Mouse (Mus musculus): Measurements from ENCODE around the gene Bin2.

DNA sequence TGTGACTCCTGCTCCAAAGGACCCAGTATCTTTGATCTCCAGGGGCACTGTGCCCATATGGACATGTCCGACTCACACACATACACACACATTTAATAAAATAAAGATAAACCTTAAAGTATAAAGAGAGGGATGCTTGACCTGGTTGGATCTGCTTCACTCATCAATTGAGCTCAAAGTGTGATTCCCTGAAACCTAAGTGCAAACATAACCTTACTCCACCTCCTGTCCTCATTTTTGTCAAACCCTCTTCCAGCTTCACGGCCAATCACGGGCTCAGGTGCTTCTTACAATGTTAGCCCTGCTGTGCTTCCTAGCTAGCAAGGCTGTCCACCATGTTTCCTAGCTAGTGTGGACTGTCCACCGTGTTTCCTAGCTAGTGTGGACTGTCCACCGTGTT lies 14.2 kb downstream of the Bin2 start:
- TF ChIP-seq CTCF (IDR thresholded peaks at IDR 0.05; ENCODE audit: control insufficient read depth, insufficient read depth, insufficient read length) (no peak), MAX (IDR thresholded peaks at IDR 0.05) (no peak), USF1 (IDR thresholded peaks at IDR 0.05; ENCODE audit: low read depth) (no peak), MYOG (IDR thresholded peaks at IDR 0.05; ENCODE audit: control insufficient read depth, extremely low read depth, insufficient read length) (no peak), FOSL1 (IDR thresholded peaks at IDR 0.05; ENCODE audit: insufficient read depth, low read length, poor library complexity, severe bottlenecking) (no peak), MYOD1 (IDR thresholded peaks at IDR 0.05; ENCODE audit: control insufficient read depth, insufficient read length, low read depth) (no peak), CEBPB (IDR thresholded peaks at IDR 0.05; ENCODE audit: low read depth) (no peak)

Measured in C2C12 (cell line).